Mouse (Mus musculus) spleen, postnatal 0 days (tissue): ENCODE data around the gene Atrnl1. TPM values are rescaled to one million over a fixed set of nuclear protein-coding genes. Genes with fewer than 3 reads are reported as not detected.

ENCODE experiments used
- polyA plus RNA-seq: library from polyadenylated mRNA; unstranded; fragments of >200 nt; fragmentation: Nextera tagmentation; extraction: Ambion mirVana; gene quantifications from 2 replicates; pipeline ENCODE4 v1.2.1, GENCODE M21; 2015

Atrnl1 gene
- polyA plus RNA-seq = 2.7 and 3.6 TPM in 2 replicates

GRCm38 (mm10) chr19:57610476-57611261, at the start of gene Atrnl1:
Gene Atrnl1 (plus strand): TSS chr19:57611034.

Other genes with a start within 250 kb of the Atrnl1 start
- gene Trub1, start 158.1 kb upstream of the Atrnl1 start, polyA plus RNA-seq = 7.5 and 13.3 TPM in 2 replicates